Mouse (Mus musculus): ENCODE measurements around the gene Zfp987. TPM values are rescaled to one million over a fixed set of nuclear protein-coding genes. Genes with fewer than 3 reads are reported as not detected.
"Not testable (repeated sequence)": the region's sequence is repeated elsewhere in the genome, so short reads cannot be mapped to it uniquely, and the experiment has no call there.

Zfp987 gene
- not detected in 2 replicates for polyA plus RNA-seq (2015; fragmentation: Nextera tagmentation; extraction: Ambion mirVana)

GRCm38 (mm10) chr4:146096998-146097397 is at the start of gene Zfp987:
Zfp987 (plus strand) TSS chr4:146097298.
- H3K27me3 ChIP-seq (replicated peaks; ENCODE audit: insufficient read depth, low read length) = not testable (repeated sequence)

GRCm38 (mm10) chr4:146052536-146052935 is 44.6 kb upstream of the Zfp987 start:
- H3K9me3 ChIP-seq (ENCODE audit: low read length); H3K36me3 ChIP-seq (ENCODE audit: insufficient read depth, low read length); DNase-seq (ENCODE audit: low spot score); H3K9ac ChIP-seq (replicated peaks; ENCODE audit: low read depth); H3K4me3 ChIP-seq (ENCODE audit: low read depth, low read length); H3K4me1 ChIP-seq (ENCODE audit: insufficient read depth, low read depth, low read length); ATAC-seq; H3K27ac ChIP-seq (ENCODE audit: low read length); H3K27me3 ChIP-seq (replicated peaks; ENCODE audit: insufficient read depth, low read length); H3K4me2 ChIP-seq (replicated peaks; ENCODE audit: low read depth, low read length): not testable (repeated sequence)
- 72% methylated on average over 1 of the region's 1 CpGs for WGBS

More at GRCm38 (mm10) chr4:146096998-146097397, at the start of gene Zfp987:
- not testable (repeated sequence) for H3K4me3 ChIP-seq (ENCODE audit: low read depth, low read length); H3K9me3 ChIP-seq (ENCODE audit: low read length); DNase-seq (ENCODE audit: low spot score); H3K9ac ChIP-seq (replicated peaks; ENCODE audit: low read depth); H3K4me2 ChIP-seq (replicated peaks; ENCODE audit: low read depth, low read length); H3K27ac ChIP-seq (ENCODE audit: low read length); H3K4me1 ChIP-seq (ENCODE audit: insufficient read depth, low read depth, low read length); H3K36me3 ChIP-seq (ENCODE audit: insufficient read depth, low read length); ATAC-seq
- WGBS = 100% methylated on average over 2 of the region's 3 CpGs

GRCm38 (mm10) chr4:146053445-146053844 is 43.7 kb upstream of the Zfp987 start:
- WGBS = 81% methylated on average over 2 of the region's 2 CpGs
- not testable (repeated sequence) for H3K4me3 ChIP-seq (ENCODE audit: low read depth, low read length); H3K36me3 ChIP-seq (ENCODE audit: insufficient read depth, low read length); H3K9me3 ChIP-seq (ENCODE audit: low read length); DNase-seq (ENCODE audit: low spot score); H3K9ac ChIP-seq (replicated peaks; ENCODE audit: low read depth); H3K27ac ChIP-seq (ENCODE audit: low read length); H3K4me2 ChIP-seq (replicated peaks; ENCODE audit: low read depth, low read length); H3K4me1 ChIP-seq (ENCODE audit: insufficient read depth, low read depth, low read length); ATAC-seq; H3K27me3 ChIP-seq (replicated peaks; ENCODE audit: insufficient read depth, low read length)

GRCm38 (mm10) chr4:146055335-146055734 is 41.8 kb upstream of the Zfp987 start:
- WGBS = 66% methylated on average over 2 of the region's 2 CpGs
- H3K9me3 ChIP-seq (ENCODE audit: low read length) = peaks cover 7% of the 10 kb centered on the region; the same call in 1 of the 2 replicates
- ATAC-seq (no peak), DNase-seq (ENCODE audit: low spot score) (no peak)
- no peak overlapping the region for H3K27ac ChIP-seq (ENCODE audit: low read length)
- H3K36me3 ChIP-seq (ENCODE audit: insufficient read depth, low read length) = no peaks in the 10 kb centered on the region
- H3K4me3 ChIP-seq (ENCODE audit: low read depth, low read length) = no peak overlapping the region
- TF ChIP-seq CTCF (IDR thresholded peaks at IDR 0.05) (no peak), EP300 (IDR thresholded peaks at IDR 0.05) (no peak)
- no peak overlapping the region for H3K9ac ChIP-seq (replicated peaks; ENCODE audit: low read depth)
- no peaks in the 10 kb centered on the region for H3K27me3 ChIP-seq (replicated peaks; ENCODE audit: insufficient read depth, low read length)
- no peaks in the 10 kb centered on the region for H3K4me1 ChIP-seq (ENCODE audit: insufficient read depth, low read depth, low read length)
- H3K4me2 ChIP-seq (replicated peaks; ENCODE audit: low read depth, low read length) = no peak overlapping the region

GRCm38 (mm10) chr4:146058646-146059045 is 38.5 kb upstream of the Zfp987 start:
- ATAC-seq; H3K4me1 ChIP-seq (ENCODE audit: insufficient read depth, low read depth, low read length); DNase-seq (ENCODE audit: low spot score); H3K27ac ChIP-seq (ENCODE audit: low read length); H3K27me3 ChIP-seq (replicated peaks; ENCODE audit: insufficient read depth, low read length); H3K4me3 ChIP-seq (ENCODE audit: low read depth, low read length); H3K4me2 ChIP-seq (replicated peaks; ENCODE audit: low read depth, low read length); H3K36me3 ChIP-seq (ENCODE audit: insufficient read depth, low read length); H3K9me3 ChIP-seq (ENCODE audit: low read length); H3K9ac ChIP-seq (replicated peaks; ENCODE audit: low read depth): not testable (repeated sequence)
- WGBS = 85% methylated on average over 12 of the region's 12 CpGs

GRCm38 (mm10) chr4:146059078-146059477 is 38.0 kb upstream of the Zfp987 start:
- not testable (repeated sequence) for H3K4me1 ChIP-seq (ENCODE audit: insufficient read depth, low read depth, low read length); H3K9me3 ChIP-seq (ENCODE audit: low read length); ATAC-seq; H3K27ac ChIP-seq (ENCODE audit: low read length); H3K9ac ChIP-seq (replicated peaks; ENCODE audit: low read depth); H3K36me3 ChIP-seq (ENCODE audit: insufficient read depth, low read length); H3K4me2 ChIP-seq (replicated peaks; ENCODE audit: low read depth, low read length); H3K27me3 ChIP-seq (replicated peaks; ENCODE audit: insufficient read depth, low read length); DNase-seq (ENCODE audit: low spot score); H3K4me3 ChIP-seq (ENCODE audit: low read depth, low read length)
- WGBS = 85% methylated on average over 4 of the region's 4 CpGs

GRCm38 (mm10) chr4:146059974-146060693 is 37.0 kb upstream of the Zfp987 start:
- DNase-seq (ENCODE audit: low spot score); H3K27ac ChIP-seq (ENCODE audit: low read length); ATAC-seq; H3K27me3 ChIP-seq (replicated peaks; ENCODE audit: insufficient read depth, low read length); H3K4me1 ChIP-seq (ENCODE audit: insufficient read depth, low read depth, low read length); H3K9ac ChIP-seq (replicated peaks; ENCODE audit: low read depth); H3K36me3 ChIP-seq (ENCODE audit: insufficient read depth, low read length); H3K4me2 ChIP-seq (replicated peaks; ENCODE audit: low read depth, low read length); H3K9me3 ChIP-seq (ENCODE audit: low read length); H3K4me3 ChIP-seq (ENCODE audit: low read depth, low read length): not testable (repeated sequence)
- 88% methylated on average over 25 of the region's 26 CpGs for WGBS

GRCm38 (mm10) chr4:146061082-146061481 is 36.0 kb upstream of the Zfp987 start:
- not testable (repeated sequence) for H3K4me2 ChIP-seq (replicated peaks; ENCODE audit: low read depth, low read length); H3K27ac ChIP-seq (ENCODE audit: low read length); H3K9me3 ChIP-seq (ENCODE audit: low read length); ATAC-seq; H3K4me1 ChIP-seq (ENCODE audit: insufficient read depth, low read depth, low read length); DNase-seq (ENCODE audit: low spot score); H3K4me3 ChIP-seq (ENCODE audit: low read depth, low read length); H3K27me3 ChIP-seq (replicated peaks; ENCODE audit: insufficient read depth, low read length); H3K36me3 ChIP-seq (ENCODE audit: insufficient read depth, low read length); H3K9ac ChIP-seq (replicated peaks; ENCODE audit: low read depth)
- WGBS = 88% methylated on average over 10 of the region's 11 CpGs

GRCm38 (mm10) chr4:146062021-146062420 is 35.1 kb upstream of the Zfp987 start:
- 91% methylated on average over 11 of the region's 12 CpGs for WGBS
- H3K9ac ChIP-seq (replicated peaks; ENCODE audit: low read depth); H3K4me3 ChIP-seq (ENCODE audit: low read depth, low read length); ATAC-seq; H3K9me3 ChIP-seq (ENCODE audit: low read length); H3K27me3 ChIP-seq (replicated peaks; ENCODE audit: insufficient read depth, low read length); H3K4me2 ChIP-seq (replicated peaks; ENCODE audit: low read depth, low read length); H3K27ac ChIP-seq (ENCODE audit: low read length); H3K4me1 ChIP-seq (ENCODE audit: insufficient read depth, low read depth, low read length); H3K36me3 ChIP-seq (ENCODE audit: insufficient read depth, low read length); DNase-seq (ENCODE audit: low spot score): not testable (repeated sequence)

Measured in lung, postnatal 0 days (tissue).